Mouse (Mus musculus): ENCODE measurements around the gene Slc15a4. TPM values are rescaled to one million over a fixed set of nuclear protein-coding genes. Genes with fewer than 3 reads are reported as not detected.

Slc15a4 gene
- polyA plus RNA-seq, 1 experiment: 16.2 TPM

GRCm38 (mm10) chr5:127548136-127548535 is 84.6 kb downstream of the Slc15a4 start:
- no peak overlapping the region for H3K4me3 ChIP-seq (ENCODE audit: low read depth, low read length)
- no peak overlapping the region for H3K27ac ChIP-seq (ENCODE audit: insufficient read depth, low read depth, low read length)
- 73% methylated on average over 2 of the region's 2 CpGs for WGBS
- H3K4me1 ChIP-seq (ENCODE audit: control insufficient read depth, insufficient read depth, insufficient read length, low read length): no peaks in the 10 kb centered on the region
- no peak for TF ChIP-seq CTCF (IDR thresholded peaks at IDR 0.05; ENCODE audit: extremely low read depth, insufficient read length, insufficient replicate concordance, low read depth, low read length)
- H3K36me3 ChIP-seq (ENCODE audit: control insufficient read depth, insufficient read depth, low read length): no peaks in the 10 kb centered on the region
- H3K27me3 ChIP-seq (ENCODE audit: control insufficient read depth, insufficient read depth, low read length): no peaks in the 10 kb centered on the region

GRCm38 (mm10) chr5:127546585-127546991 is 86.1 kb downstream of the Slc15a4 start:
- TF ChIP-seq CTCF (IDR thresholded peaks at IDR 0.05; ENCODE audit: extremely low read depth, insufficient read length, insufficient replicate concordance, low read depth, low read length) (no peak), POLR2A (IDR thresholded peaks at IDR 0.05; ENCODE audit: low read depth, low read length) (no peak)
- Histone ChIP-seq H3K27me3 (ENCODE audit: control insufficient read depth, insufficient read depth, low read length) (no peaks in the 10 kb centered on the region), H3K4me3 (ENCODE audit: low read depth, low read length) (no peak overlapping the region), H3K27ac (ENCODE audit: insufficient read depth, low read depth, low read length) (no peak overlapping the region), H3K4me1 (ENCODE audit: control insufficient read depth, insufficient read depth, insufficient read length, low read length) (no peaks in the 10 kb centered on the region), H3K36me3 (ENCODE audit: control insufficient read depth, insufficient read depth, low read length) (no peaks in the 10 kb centered on the region)
- WGBS: 85% methylated on average over 5 of the region's 5 CpGs

Other genes starting within 250 kb of the Slc15a4 start
- 0.28 and 0.65 TPM in 2 replicates for gene Glt1d1, start 635 bp downstream of the Slc15a4 start, polyA plus RNA-seq (2012; rRNA removed)

All from small intestine, adult 2 months (tissue).